Mouse (Mus musculus) CH12.LX (cell line): ENCODE measurements at regions not wholly inside any gene's neighbourhood (a gene's known extent, or its start where the extent isn't known, plus 50 kb on each side); places are given as distances from the start of the nearest gene placed in this dataset.

ENCODE experiments used
- DNase-seq: peaks from one replicate; pipeline ENCODE4 v3.0.0-alpha.2; 2013; ENCODE audit errors: extremely low read depth
- H3K27ac ChIP-seq: 2 replicates; pipeline ENCODE4 v1.5.1; 2012; ENCODE audit warnings: low read depth, mild to moderate bottlenecking, control low read depth, moderate library complexity; ENCODE audit not compliant: insufficient read depth
- H3K27me3 ChIP-seq: replicated peaks from 2 replicates; pipeline ENCODE3; 2012; ENCODE audit warnings: inconsistent platforms
- H3K36me3 ChIP-seq, 2 experiments: replicated peaks in 1 of 2; 2 replicates each; pipeline versions ENCODE3 to v1.6.1; 2012; ENCODE audit warnings: inconsistent platforms in 1 of 2, low read length in 1 of 2, mild to moderate bottlenecking in 1 of 2, mixed read lengths in 1 of 2, moderate library complexity in 1 of 2; ENCODE audit not compliant: control insufficient read depth in 1 of 2, insufficient read depth in 1 of 2
- H3K4me1 ChIP-seq, 2 experiments: 2 replicates each; pipeline ENCODE4 v1.6.1; 2012; ENCODE audit warnings: inconsistent platforms in 1 of 2, moderate library complexity in 1 of 2; ENCODE audit not compliant: insufficient read depth in 2 of 2, control insufficient read depth in 1 of 2
- H3K4me2 ChIP-seq: 2 replicates; pipeline ENCODE4 v1.6.1; 2012; ENCODE audit warnings: low read depth, mild to moderate bottlenecking, control low read depth; ENCODE audit not compliant: poor library complexity, insufficient read depth, severe bottlenecking
- H3K4me3 ChIP-seq, 3 experiments: fragments of 150-350 bp in 1 of 3; sonication (generic) in 1 of 3; replicated peaks in 1 of 3; 2 replicates each; pipeline versions ENCODE3 to v1.5.1; 2011 to 2012; ENCODE audit warnings: low read depth in 2 of 3, low read length in 2 of 3, mild to moderate bottlenecking in 2 of 3, moderate library complexity in 2 of 3, control low read depth in 1 of 3, improper control_type of control experiment in 1 of 3, inconsistent platforms in 1 of 3, mixed read lengths in 1 of 3; ENCODE audit not compliant: poor library complexity in 1 of 3
- H3K79me2 ChIP-seq: replicated peaks from 2 replicates; pipeline ENCODE4 v1.6.1; 2012; ENCODE audit warnings: mild to moderate bottlenecking, moderate library complexity; ENCODE audit not compliant: control insufficient read depth, poor library complexity, insufficient read depth, severe bottlenecking; ENCODE audit errors: extremely low read depth
- H3K9ac ChIP-seq: 2 replicates; pipeline ENCODE4 v1.6.1; 2012; ENCODE audit warnings: low read depth, mild to moderate bottlenecking, control low read depth, moderate library complexity; ENCODE audit not compliant: insufficient read depth
- H3K9me3 ChIP-seq: replicated peaks from 2 replicates; pipeline ENCODE3; 2012; ENCODE audit warnings: low read length, inconsistent platforms, mixed read lengths
- BHLHE40 ChIP-seq: IDR thresholded peaks from 2 replicates; pipeline ENCODE4 v1.6.1; 2011; ENCODE audit warnings: mild to moderate bottlenecking, low read depth, low read length, improper control_type of control experiment
- CHD2 ChIP-seq: IDR thresholded peaks from 2 replicates; pipeline ENCODE4 v1.6.1; 2011; ENCODE audit warnings: low read length, improper control_type of control experiment
- CTCF ChIP-seq, 2 experiments: IDR thresholded peaks in 1 of 2; conservative IDR thresholded peaks in 1 of 2; 2 replicates each; pipeline ENCODE4 v1.5.1; 2011 to 2012; ENCODE audit warnings: low read depth in 2 of 2, low read length in 2 of 2, improper control_type of control experiment in 1 of 2, inconsistent platforms in 1 of 2, mild to moderate bottlenecking in 1 of 2, moderate library complexity in 1 of 2
- E2F4 ChIP-seq: IDR thresholded peaks from 2 replicates; pipeline ENCODE4 v1.6.1; 2011; ENCODE audit warnings: low read depth, low read length, improper control_type of control experiment; ENCODE audit not compliant: insufficient replicate concordance
- EP300 ChIP-seq: IDR thresholded peaks from 2 replicates; pipeline ENCODE4 v1.6.1; 2011; ENCODE audit warnings: low read length, improper control_type of control experiment
- GABPA ChIP-seq: IDR thresholded peaks from 2 replicates; pipeline ENCODE4 v1.6.1; 2012; ENCODE audit warnings: low read depth, low read length, improper control_type of control experiment, inconsistent platforms; ENCODE audit not compliant: insufficient replicate concordance
- IRF4 ChIP-seq: IDR thresholded peaks from 2 replicates; pipeline ENCODE4 v1.6.1; 2014; ENCODE audit warnings: low read depth, mild to moderate bottlenecking, inconsistent platforms, low read length, improper control_type of control experiment
- JUN ChIP-seq: IDR thresholded peaks from 2 replicates; pipeline ENCODE4 v1.6.1; 2011; ENCODE audit warnings: low read depth, mild to moderate bottlenecking, low read length, improper control_type of control experiment, moderate library complexity; ENCODE audit not compliant: insufficient read depth
- MAFK ChIP-seq: IDR thresholded peaks from 2 replicates; pipeline ENCODE4 v1.6.1; 2011; ENCODE audit warnings: low read length, improper control_type of control experiment; ENCODE audit not compliant: insufficient replicate concordance
- MAX ChIP-seq: IDR thresholded peaks from 2 replicates; pipeline ENCODE4 v1.6.1; 2011; ENCODE audit warnings: low read length, improper control_type of control experiment
- MAZ ChIP-seq: IDR thresholded peaks from 2 replicates; pipeline ENCODE4 v1.6.1; 2012; ENCODE audit warnings: low read depth, mild to moderate bottlenecking, inconsistent platforms, low read length, improper control_type of control experiment, moderate library complexity
- MEF2A ChIP-seq: IDR thresholded peaks from 2 replicates; pipeline ENCODE4 v1.6.1; 2014; ENCODE audit warnings: low read depth, mild to moderate bottlenecking, inconsistent platforms, low read length, improper control_type of control experiment, borderline replicate concordance
- MXI1 ChIP-seq: IDR thresholded peaks from 2 replicates; pipeline ENCODE4 v1.6.1; 2011; ENCODE audit warnings: mild to moderate bottlenecking, low read depth, low read length, improper control_type of control experiment
- MYC ChIP-seq: IDR thresholded peaks from 2 replicates; pipeline ENCODE4 v1.6.1; 2011; ENCODE audit warnings: low read depth, mild to moderate bottlenecking, improper control_type of control experiment, low read length
- NELFE ChIP-seq: IDR thresholded peaks from 2 replicates; pipeline ENCODE4 v1.6.1; 2011; ENCODE audit warnings: low read depth, low read length, improper control_type of control experiment
- PAX5 ChIP-seq: IDR thresholded peaks from 2 replicates; pipeline ENCODE4 v1.6.1; 2012; ENCODE audit warnings: low read length, inconsistent platforms, mixed read lengths
- POLR2A ChIP-seq: IDR thresholded peaks from 2 replicates; pipeline ENCODE4 v1.6.1; 2011; ENCODE audit warnings: low read depth, mild to moderate bottlenecking, improper control_type of control experiment, low read length
- POLR2AphosphoS2 ChIP-seq: IDR thresholded peaks from 2 replicates; pipeline ENCODE4 v1.6.1; 2011; ENCODE audit warnings: low read depth, low read length, improper control_type of control experiment
- RCOR1 ChIP-seq: conservative IDR thresholded peaks from 2 replicates; pipeline ENCODE4 v1.6.1; 2012; ENCODE audit warnings: low read depth, mild to moderate bottlenecking, inconsistent platforms, low read length, improper control_type of control experiment
- SIN3A ChIP-seq: IDR thresholded peaks from 2 replicates; pipeline ENCODE4 v1.6.1; 2012; ENCODE audit warnings: low read length, improper control_type of control experiment, inconsistent platforms
- SMC3 ChIP-seq: IDR thresholded peaks from 2 replicates; pipeline ENCODE4 v1.6.1; 2011; ENCODE audit warnings: low read depth, low read length, improper control_type of control experiment
- TBP ChIP-seq: conservative IDR thresholded peaks from 2 replicates; pipeline ENCODE4 v1.6.1; 2011; ENCODE audit warnings: low read depth, low read length, improper control_type of control experiment
- TCF12 ChIP-seq: IDR thresholded peaks from 2 replicates; pipeline ENCODE4 v1.6.1; 2014; ENCODE audit warnings: low read depth, mild to moderate bottlenecking, inconsistent platforms, low read length, improper control_type of control experiment
- UBTF ChIP-seq: IDR thresholded peaks from 2 replicates; pipeline ENCODE4 v1.6.1; 2012; ENCODE audit warnings: low read depth, mild to moderate bottlenecking, inconsistent platforms, low read length, improper control_type of control experiment, moderate library complexity
- USF1 ChIP-seq: IDR thresholded peaks from 2 replicates; pipeline ENCODE4 v1.6.1; 2014; ENCODE audit warnings: low read depth, mild to moderate bottlenecking, inconsistent platforms, low read length, improper control_type of control experiment
- USF2 ChIP-seq: conservative IDR thresholded peaks from 2 replicates; pipeline ENCODE4 v1.6.1; 2011; ENCODE audit warnings: low read depth, low read length, improper control_type of control experiment
- ZC3H11A ChIP-seq: IDR thresholded peaks from 2 replicates; pipeline ENCODE4 v1.6.1; 2012; ENCODE audit warnings: low read depth, mild to moderate bottlenecking, inconsistent platforms, low read length, improper control_type of control experiment
- ZMIZ1 ChIP-seq: IDR thresholded peaks from 2 replicates; pipeline ENCODE4 v1.6.1; 2012; ENCODE audit warnings: low read depth, mild to moderate bottlenecking, inconsistent platforms, low read length, improper control_type of control experiment
- dilution Hi-C: fragments of 300-500 bp; cut with MboI; formaldehyde crosslinking; loops from 2 replicates; pipeline ENCODE4 v1.14.3; 2020; ENCODE audit warnings: low sequenced_read_pairs; ENCODE audit not compliant: extremely low pct_unique_long_range_greater_than_20kb, extremely low pct_ligation_motif_present
- in situ Hi-C: fragments of 300-500 bp; cut with MboI; formaldehyde crosslinking; loops from 3 replicates; pipeline ENCODE4 v1.14.3; 2019; ENCODE audit warnings: low sequenced_read_pairs, low pct_ligation_motif_present, low pct_unique_long_range_greater_than_20kb, mixed read lengths

- H3K9ac ChIP-seq: peak overlapping the region; percentile 34
- H3K4me1 ChIP-seq: peaks cover 4 to 62% of the 10 kb centered on the region in 2 experiments; a peak in 3 of 4 replicates
- no peaks in the 10 kb centered on the region for H3K9me3 ChIP-seq
- H3K27me3 ChIP-seq: no peaks in the 10 kb centered on the region
- dilution Hi-C loops (no loop called here), in situ Hi-C loops (no loop called here)
- H3K36me3 ChIP-seq: peaks cover 0 to 9% of the 10 kb centered on the region in 2 experiments
- H3K79me2 ChIP-seq: no peaks in the 10 kb centered on the region
- DNase-seq: peak; percentile 57
- H3K4me2 ChIP-seq: peak overlapping the region; percentile 87
- no peak overlapping the region for H3K27ac ChIP-seq
- peak overlapping the region; percentile 51 to 55 (median 52) for H3K4me3 ChIP-seq
- TF ChIP-seq MAFK (no peak), E2F4 (no peak), MAX (peak; percentile 92), CTCF (conservative IDR thresholded peaks at IDR 0.05 in 1 of 2, IDR thresholded peaks at IDR 0.05 in 1 of 2; ENCODE audit: low read depth in 2 of 2, low read length in 2 of 2) (no peak), BHLHE40 (peak; percentile 25; the same call in 1 of the 2 replicates), ZMIZ1 (no peak), CHD2 (0 out of 2 replicates have a peak, but pooled peaks have one; percentile 13), JUN (no peak), USF2 (peak; percentile 76), MAZ (peak; percentile 39; the same call in 1 of the 2 replicates), USF1 (peak; percentile 86), TCF12 (0 out of 2 replicates have a peak, but pooled peaks have one; percentile 13), TBP (0 out of 2 replicates have a peak, but pooled peaks have one; percentile 34), MXI1 (peak; percentile 44; the same call in 1 of the 2 replicates), GABPA (no peak), POLR2A (no peak), IRF4 (peak; percentile 52), POLR2AphosphoS2 (no peak), MYC (0 out of 2 replicates have a peak, but pooled peaks have one; percentile 33), PAX5 (no peak), SIN3A (peak; percentile 59; the same call in 1 of the 2 replicates), NELFE (0 out of 2 replicates have a peak, but pooled peaks have one; percentile 11), RCOR1 (no peak), MEF2A (peak; percentile 59), ZC3H11A (no peak), SMC3 (no peak), UBTF (no peak), EP300 (no peak)
- TF ChIP-seq, all 38 proteins: peak for 14
Observed at GRCm38 (mm10) chr15:103102068-103102840, 64.6 kb downstream of the Smug1 start.
